Mouse (Mus musculus) thymus, adult 2 months (tissue): ENCODE data around the gene Slco4a1.

Experiments used
- CTCF ChIP-seq: fragments of 200-500 bp; IDR thresholded peaks from 2 replicates; pipeline ENCODE4 v1.5.1; 2012; ENCODE audit warnings: mild to moderate bottlenecking, control low read depth, low read length, moderate library complexity, borderline replicate concordance; ENCODE audit not compliant: control insufficient read depth, poor library complexity, insufficient read depth; ENCODE audit errors: extremely low read depth
- POLR2A ChIP-seq: fragments of 200-500 bp; IDR thresholded peaks from 2 replicates; pipeline ENCODE4 v1.6.1; 2012; ENCODE audit warnings: mild to moderate bottlenecking, low read length, control low read depth, moderate library complexity; ENCODE audit not compliant: control insufficient read depth, poor library complexity, insufficient read depth; ENCODE audit errors: extremely low read depth

DNA sequence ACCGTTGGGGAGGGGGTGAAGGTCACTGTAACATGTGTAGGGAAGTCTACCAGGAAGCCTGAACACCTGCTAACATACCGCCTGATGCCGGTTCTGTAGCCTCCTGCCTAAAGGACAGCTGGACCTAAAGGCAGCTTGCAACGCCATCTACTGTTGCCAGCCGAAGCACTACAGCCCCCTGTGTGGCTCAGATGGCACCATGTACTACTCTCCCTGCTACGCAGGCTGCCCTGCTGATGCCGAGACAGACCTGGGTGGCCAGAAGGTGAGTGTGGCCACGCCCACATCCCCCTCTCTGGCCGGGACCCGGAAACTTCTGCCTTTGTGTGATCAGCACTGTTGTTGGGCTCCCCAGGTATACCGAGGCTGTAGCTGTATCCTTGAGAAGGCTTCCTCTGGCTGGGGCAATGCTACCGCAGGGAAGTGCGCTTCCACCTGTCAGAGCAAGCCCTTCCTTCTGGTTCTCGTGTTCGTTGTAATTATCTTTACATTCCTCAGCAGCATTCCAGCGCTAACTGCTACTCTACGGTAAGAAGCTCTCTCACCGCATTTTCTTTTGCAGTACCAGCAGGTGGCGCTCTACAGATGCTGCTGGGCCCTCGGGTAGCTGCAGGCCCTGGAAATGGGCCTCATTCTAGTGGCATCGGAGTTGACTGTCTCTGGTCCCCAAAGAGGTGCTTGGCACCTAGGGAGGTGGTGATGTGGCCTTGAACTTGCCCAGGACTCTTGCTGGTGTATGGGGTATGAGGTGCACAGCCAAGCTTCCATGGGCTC is 16.4 kb downstream of the Slco4a1 start:
- TF ChIP-seq CTCF (peak; percentile 87; the same call in 1 of the 2 replicates), POLR2A (no peak)
